Mouse (Mus musculus): ENCODE results near the gene Cc2d2b. TPM values are rescaled to one million over a fixed set of nuclear protein-coding genes. Genes with fewer than 3 reads are reported as not detected.
A peak's percentile ranks its signal among the peaks of the same experiment; 100 is the strongest.

Gene Cc2d2b
- total RNA-seq, 2 experiments from 2014 or later: not detected

DNA sequence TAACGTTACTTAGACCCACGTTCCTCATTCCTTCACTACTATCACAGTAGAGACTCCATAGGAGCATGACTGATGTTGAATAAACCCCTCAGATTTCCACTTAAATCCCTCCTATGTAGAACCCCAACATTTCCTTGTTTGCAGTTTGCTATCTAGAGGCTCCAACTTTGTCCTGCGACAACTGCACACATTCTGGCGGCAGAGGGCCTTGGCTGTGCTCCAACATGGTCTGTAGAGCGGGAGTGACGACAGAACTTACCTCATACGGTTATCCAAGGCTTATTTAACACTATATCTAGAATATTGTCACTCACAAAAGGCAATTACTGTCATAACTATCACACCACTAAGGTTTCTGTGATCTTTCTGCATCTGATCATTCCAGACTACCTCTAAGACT lies 78.2 kb downstream of the Cc2d2b start:
- Histone ChIP-seq H3K27ac (no peak overlapping the region), H3K4me3 (no peak overlapping the region)
- no peak for DNase-seq
- intact Hi-C loops (cut with DNase I): no loop called here
- TF ChIP-seq CTCF (IDR thresholded peaks at IDR 0.05): no peak

- intact Hi-C loops (cut with DNase I): loop anchor here (5.0 kb wide), 1 partner anchor 218 kb away; the partner anchor contains the start of genes Entpd1 and Tctn3
- no peak for DNase-seq
- TF ChIP-seq CTCF (IDR thresholded peaks at IDR 0.05): no peak
- peak overlapping the region; percentile 97 for H3K4me3 ChIP-seq
- no peak overlapping the region; the same call in 1 of the 2 replicates for H3K27ac ChIP-seq
Observed at GRCm38 (mm10) chr19:40830198-40830597, 81.6 kb downstream of the Cc2d2b start.

- peak; percentile 29; the same call in 1 of the 2 replicates for TF ChIP-seq CTCF (IDR thresholded peaks at IDR 0.05)
- Histone ChIP-seq H3K27ac (peak within 1 kb of the TSS; percentile 86), H3K4me3 (peak within 1 kb of the TSS; percentile 97)
- peak; percentile 97 for DNase-seq
- intact Hi-C loops (cut with DNase I): loop anchor here (5.0 kb wide), 1 partner anchor 219 kb away; the partner anchor contains the start of genes Entpd1 and Tctn3
Observed at GRCm38 (mm10) chr19:40830703-40831415, 82.3 kb downstream of the Cc2d2b start, which contains the start of gene Ccnj. Gene Ccnj (plus strand): TSS chr19:40831279.

- H3K4me3 ChIP-seq: peak overlapping the region; percentile 97
- no peak for TF ChIP-seq CTCF (IDR thresholded peaks at IDR 0.05)
- peak; percentile 57 for DNase-seq
- peak overlapping the region; percentile 86 for H3K27ac ChIP-seq
- intact Hi-C loops (cut with DNase I): loop anchor here (5.0 kb wide), 1 partner anchor 219 kb away; the partner anchor contains the start of genes Entpd1 and Tctn3
Observed at GRCm38 (mm10) chr19:40831416-40832201, 83.1 kb downstream of the Cc2d2b start.

DNA sequence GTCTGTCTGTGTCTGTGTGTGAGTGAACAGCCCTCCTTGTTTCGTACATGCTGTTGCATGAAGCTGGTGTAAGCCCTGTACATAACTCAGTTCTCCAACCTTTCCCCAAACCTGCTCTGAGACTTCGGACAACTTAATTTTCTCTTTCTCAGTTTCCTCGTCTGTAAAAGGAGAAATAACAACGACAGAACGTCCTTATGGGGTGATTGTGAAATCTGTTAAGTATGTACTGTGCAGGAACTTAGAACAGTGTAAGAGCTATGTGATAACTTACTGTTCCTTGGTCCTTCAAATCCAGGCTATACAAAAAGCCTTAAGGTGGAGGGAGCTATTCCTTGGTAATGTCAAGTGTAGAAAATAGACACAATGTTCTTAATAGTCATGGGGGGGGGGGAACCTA lies 83.8 kb downstream of the Cc2d2b start:
- no peak overlapping the region; the same call in 1 of the 2 replicates for H3K27ac ChIP-seq
- DNase-seq: no peak
- intact Hi-C loops (cut with DNase I): loop anchor here (5.0 kb wide), 1 partner anchor 220 kb away; the partner anchor contains the start of genes Entpd1 and Tctn3
- peak overlapping the region; percentile 97 for H3K4me3 ChIP-seq
- TF ChIP-seq CTCF (IDR thresholded peaks at IDR 0.05): no peak

- DNase-seq: no peak
- no peak overlapping the region for H3K27ac ChIP-seq
- intact Hi-C loops (cut with DNase I): loop anchor here (5.0 kb wide), 1 partner anchor 222 kb away; the partner anchor contains the start of genes Entpd1 and Tctn3
- no peak overlapping the region for H3K4me3 ChIP-seq
- no peak for TF ChIP-seq CTCF (IDR thresholded peaks at IDR 0.05)
Observed at GRCm38 (mm10) chr19:40834436-40834835, 85.9 kb downstream of the Cc2d2b start.

GRCm38 (mm10) chr19:40838205-40838604 lies 89.7 kb downstream of the Cc2d2b start:
- intact Hi-C loops (cut with DNase I): no loop called here
- DNase-seq: no peak

DNA sequence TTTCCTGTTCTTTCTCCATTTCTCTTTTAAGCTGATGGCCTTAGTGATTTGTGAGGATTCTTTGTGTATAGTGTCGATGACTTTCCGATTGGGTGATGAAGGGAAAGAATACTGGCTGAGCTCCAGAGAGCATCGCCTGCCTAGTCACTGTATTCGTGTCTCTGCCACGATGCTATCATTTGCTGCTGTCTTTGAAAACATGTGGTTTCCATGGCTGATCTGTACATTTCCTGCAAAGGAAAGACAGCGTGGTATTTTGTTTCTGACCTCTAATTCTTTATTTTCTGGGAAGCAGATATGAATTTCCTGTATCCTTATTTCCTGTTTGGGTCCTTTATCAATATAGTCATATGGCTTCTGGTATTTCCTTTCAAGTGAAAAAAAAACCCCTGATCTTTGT lies 91.8 kb downstream of the Cc2d2b start:
- intact Hi-C loops (cut with DNase I): no loop called here
- no peak for DNase-seq
- no peak overlapping the region for H3K4me3 ChIP-seq
- no peak overlapping the region for H3K27ac ChIP-seq
- no peak for TF ChIP-seq CTCF (IDR thresholded peaks at IDR 0.05)

More at GRCm38 (mm10) chr19:40838205-40838604, 89.7 kb downstream of the Cc2d2b start:
- Histone ChIP-seq H3K27ac (no peak overlapping the region), H3K4me3 (no peak overlapping the region)
- no peak for TF ChIP-seq CTCF (IDR thresholded peaks at IDR 0.05)

GRCm38 (mm10) chr19:40841083-40841482 lies 92.5 kb downstream of the Cc2d2b start:
- H3K27ac ChIP-seq: no peak overlapping the region
- intact Hi-C loops (cut with DNase I): no loop called here
- TF ChIP-seq CTCF (IDR thresholded peaks at IDR 0.05): no peak
- DNase-seq: no peak
- H3K4me3 ChIP-seq: no peak overlapping the region

DNA sequence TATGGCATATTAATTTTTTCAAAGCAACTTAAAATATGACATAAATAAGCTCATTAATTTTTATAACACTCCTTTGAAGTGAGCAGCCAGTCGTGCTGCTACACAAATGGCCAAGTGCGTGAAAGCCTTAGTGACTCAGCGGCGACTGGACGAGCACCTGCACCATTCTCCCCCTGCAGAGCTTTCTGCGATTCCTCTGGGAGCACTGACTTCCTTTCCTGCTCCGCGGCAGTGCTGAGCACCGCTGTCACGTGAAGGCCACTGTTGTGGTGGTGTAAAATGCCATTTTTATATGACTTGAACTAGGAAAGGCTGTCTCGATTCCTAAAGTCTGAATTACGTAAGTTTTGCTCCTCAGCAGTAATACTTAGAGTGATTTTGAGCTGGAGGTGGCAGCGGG lies 93.0 kb downstream of the Cc2d2b start:
- TF ChIP-seq CTCF (IDR thresholded peaks at IDR 0.05): no peak
- no peak overlapping the region for H3K27ac ChIP-seq
- no peak for DNase-seq
- no peak overlapping the region for H3K4me3 ChIP-seq
- intact Hi-C loops (cut with DNase I): no loop called here

GRCm38 (mm10) chr19:40844731-40845130 lies 96.2 kb downstream of the Cc2d2b start:
- no peak for TF ChIP-seq CTCF (IDR thresholded peaks at IDR 0.05)
- no peak overlapping the region for H3K27ac ChIP-seq
- H3K4me3 ChIP-seq: no peak overlapping the region
- intact Hi-C loops (cut with DNase I): no loop called here
- DNase-seq: no peak

GRCm38 (mm10) chr19:40849391-40849790 lies 100.8 kb downstream of the Cc2d2b start:
- intact Hi-C loops (cut with DNase I): no loop called here
- no peak for TF ChIP-seq CTCF (IDR thresholded peaks at IDR 0.05)
- no peak overlapping the region for H3K4me3 ChIP-seq
- no peak for DNase-seq
- no peak overlapping the region for H3K27ac ChIP-seq

DNA sequence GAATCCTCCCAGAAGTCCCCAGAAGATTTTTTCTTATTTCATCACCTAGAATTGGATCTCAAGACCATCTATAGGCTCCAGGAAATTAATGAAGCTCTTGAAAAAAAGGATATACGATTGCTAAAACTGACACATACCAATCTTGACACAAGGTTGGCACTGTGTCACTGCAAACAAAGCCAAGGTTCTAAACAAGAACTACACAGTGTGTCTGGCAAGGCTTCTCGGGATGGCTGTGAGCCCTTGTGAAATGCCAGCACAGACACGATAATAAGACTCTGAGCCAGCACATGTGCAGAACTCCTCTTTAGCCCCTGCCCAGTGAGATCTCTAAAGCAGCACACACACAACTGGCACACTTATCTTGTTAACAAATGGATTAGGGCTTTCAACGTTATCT lies 111.0 kb downstream of the Cc2d2b start:
- DNase-seq: no peak
- TF ChIP-seq CTCF (IDR thresholded peaks at IDR 0.05): no peak
- H3K4me3 ChIP-seq: no peak overlapping the region
- intact Hi-C loops (cut with DNase I): no loop called here
- no peak overlapping the region for H3K27ac ChIP-seq

Data from gastrocnemius, adult 2 months (tissue).